Mouse (Mus musculus) CH12.LX (cell line): ENCODE measurements around the gene Itga9. TPM values are rescaled to one million over a fixed set of nuclear protein-coding genes. Genes with fewer than 3 reads are reported as not detected.

ENCODE experiments used
- DNase-seq: peaks from one replicate; pipeline ENCODE4 v3.0.0-alpha.2; 2013; ENCODE audit errors: extremely low read depth
- H3K27ac ChIP-seq: 2 replicates; pipeline ENCODE4 v1.5.1; 2012; ENCODE audit warnings: low read depth, mild to moderate bottlenecking, control low read depth, moderate library complexity; ENCODE audit not compliant: insufficient read depth
- H3K27me3 ChIP-seq: replicated peaks from 2 replicates; pipeline ENCODE3; 2012; ENCODE audit warnings: inconsistent platforms
- H3K36me3 ChIP-seq, 2 experiments: replicated peaks in 1 of 2; 2 replicates each; pipeline versions ENCODE3 to v1.6.1; 2012; ENCODE audit warnings: inconsistent platforms in 1 of 2, low read length in 1 of 2, mild to moderate bottlenecking in 1 of 2, mixed read lengths in 1 of 2, moderate library complexity in 1 of 2; ENCODE audit not compliant: control insufficient read depth in 1 of 2, insufficient read depth in 1 of 2
- H3K4me1 ChIP-seq, 2 experiments: 2 replicates each; pipeline ENCODE4 v1.6.1; 2012; ENCODE audit warnings: inconsistent platforms in 1 of 2, moderate library complexity in 1 of 2; ENCODE audit not compliant: insufficient read depth in 2 of 2, control insufficient read depth in 1 of 2
- H3K4me2 ChIP-seq: 2 replicates; pipeline ENCODE4 v1.6.1; 2012; ENCODE audit warnings: low read depth, mild to moderate bottlenecking, control low read depth; ENCODE audit not compliant: poor library complexity, insufficient read depth, severe bottlenecking
- H3K4me3 ChIP-seq, 3 experiments: fragments of 150-350 bp in 1 of 3; sonication (generic) in 1 of 3; replicated peaks in 1 of 3; 2 replicates each; pipeline versions ENCODE3 to v1.5.1; 2011 to 2012; ENCODE audit warnings: low read depth in 2 of 3, low read length in 2 of 3, mild to moderate bottlenecking in 2 of 3, moderate library complexity in 2 of 3, control low read depth in 1 of 3, improper control_type of control experiment in 1 of 3, inconsistent platforms in 1 of 3, mixed read lengths in 1 of 3; ENCODE audit not compliant: poor library complexity in 1 of 3
- H3K79me2 ChIP-seq: replicated peaks from 2 replicates; pipeline ENCODE4 v1.6.1; 2012; ENCODE audit warnings: mild to moderate bottlenecking, moderate library complexity; ENCODE audit not compliant: control insufficient read depth, poor library complexity, insufficient read depth, severe bottlenecking; ENCODE audit errors: extremely low read depth
- H3K9ac ChIP-seq: 2 replicates; pipeline ENCODE4 v1.6.1; 2012; ENCODE audit warnings: low read depth, mild to moderate bottlenecking, control low read depth, moderate library complexity; ENCODE audit not compliant: insufficient read depth
- H3K9me3 ChIP-seq: replicated peaks from 2 replicates; pipeline ENCODE3; 2012; ENCODE audit warnings: low read length, inconsistent platforms, mixed read lengths
- CTCF ChIP-seq, 2 experiments: IDR thresholded peaks in 1 of 2; conservative IDR thresholded peaks in 1 of 2; 2 replicates each; pipeline ENCODE4 v1.5.1; 2011 to 2012; ENCODE audit warnings: low read depth in 2 of 2, low read length in 2 of 2, improper control_type of control experiment in 1 of 2, inconsistent platforms in 1 of 2, mild to moderate bottlenecking in 1 of 2, moderate library complexity in 1 of 2
- ETS1 ChIP-seq: conservative IDR thresholded peaks from 2 replicates; pipeline ENCODE4 v1.6.1; 2012; ENCODE audit warnings: low read depth, mild to moderate bottlenecking, inconsistent platforms, low read length, improper control_type of control experiment, moderate library complexity
- HCFC1 ChIP-seq: IDR thresholded peaks from 2 replicates; pipeline ENCODE4 v1.6.1; 2012; ENCODE audit warnings: low read depth, mild to moderate bottlenecking, inconsistent platforms, low read length, improper control_type of control experiment
- IRF4 ChIP-seq: IDR thresholded peaks from 2 replicates; pipeline ENCODE4 v1.6.1; 2014; ENCODE audit warnings: low read depth, mild to moderate bottlenecking, inconsistent platforms, low read length, improper control_type of control experiment
- JUN ChIP-seq: IDR thresholded peaks from 2 replicates; pipeline ENCODE4 v1.6.1; 2011; ENCODE audit warnings: low read depth, mild to moderate bottlenecking, low read length, improper control_type of control experiment, moderate library complexity; ENCODE audit not compliant: insufficient read depth
- MAFK ChIP-seq: IDR thresholded peaks from 2 replicates; pipeline ENCODE4 v1.6.1; 2011; ENCODE audit warnings: low read length, improper control_type of control experiment; ENCODE audit not compliant: insufficient replicate concordance
- NELFE ChIP-seq: IDR thresholded peaks from 2 replicates; pipeline ENCODE4 v1.6.1; 2011; ENCODE audit warnings: low read depth, low read length, improper control_type of control experiment
- NRF1 ChIP-seq: IDR thresholded peaks from 2 replicates; pipeline ENCODE4 v1.6.1; 2014; ENCODE audit warnings: low read depth, mild to moderate bottlenecking, inconsistent platforms, low read length, improper control_type of control experiment, moderate library complexity
- PAX5 ChIP-seq: IDR thresholded peaks from 2 replicates; pipeline ENCODE4 v1.6.1; 2012; ENCODE audit warnings: low read length, inconsistent platforms, mixed read lengths
- RAD21 ChIP-seq: IDR thresholded peaks from 2 replicates; pipeline ENCODE4 v1.6.1; 2011; ENCODE audit warnings: low read depth, mild to moderate bottlenecking, low read length, improper control_type of control experiment, moderate library complexity
- RCOR1 ChIP-seq: conservative IDR thresholded peaks from 2 replicates; pipeline ENCODE4 v1.6.1; 2012; ENCODE audit warnings: low read depth, mild to moderate bottlenecking, inconsistent platforms, low read length, improper control_type of control experiment
- SMC3 ChIP-seq: IDR thresholded peaks from 2 replicates; pipeline ENCODE4 v1.6.1; 2011; ENCODE audit warnings: low read depth, low read length, improper control_type of control experiment
- TBP ChIP-seq: conservative IDR thresholded peaks from 2 replicates; pipeline ENCODE4 v1.6.1; 2011; ENCODE audit warnings: low read depth, low read length, improper control_type of control experiment
- UBTF ChIP-seq: IDR thresholded peaks from 2 replicates; pipeline ENCODE4 v1.6.1; 2012; ENCODE audit warnings: low read depth, mild to moderate bottlenecking, inconsistent platforms, low read length, improper control_type of control experiment, moderate library complexity
- ZKSCAN1 ChIP-seq: IDR thresholded peaks from 2 replicates; pipeline ENCODE4 v1.6.1; 2012; ENCODE audit warnings: low read depth, inconsistent platforms, low read length, improper control_type of control experiment, borderline replicate concordance
- dilution Hi-C: fragments of 300-500 bp; cut with MboI; formaldehyde crosslinking; loops from 2 replicates; pipeline ENCODE4 v1.14.3; 2020; ENCODE audit warnings: low sequenced_read_pairs; ENCODE audit not compliant: extremely low pct_unique_long_range_greater_than_20kb, extremely low pct_ligation_motif_present
- in situ Hi-C: fragments of 300-500 bp; cut with MboI; formaldehyde crosslinking; loops from 3 replicates; pipeline ENCODE4 v1.14.3; 2019; ENCODE audit warnings: low sequenced_read_pairs, low pct_ligation_motif_present, low pct_unique_long_range_greater_than_20kb, mixed read lengths
- polyA plus RNA-seq: library from polyadenylated mRNA; unstranded; fragments of >175 nt; gene quantifications from 2 replicates; pipeline ENCODE4 v1.2.1, GENCODE M21; 2012; ENCODE audit warnings: low read depth; ENCODE audit not compliant: insufficient read length
- total RNA-seq, 2 experiments: library from RNA; depleted of rRNA; stranded (reverse); fragments of 300-350 nt in 1 of 2; fragments of >200 nt in 1 of 2; gene quantifications; 2 replicates each; pipeline ENCODE4 v1.2.3; 2012 to 2014

Itga9 gene
- total and polyA plus RNA-seq, 3 experiments: 0.19 TPM; not detected in 2

DNA sequence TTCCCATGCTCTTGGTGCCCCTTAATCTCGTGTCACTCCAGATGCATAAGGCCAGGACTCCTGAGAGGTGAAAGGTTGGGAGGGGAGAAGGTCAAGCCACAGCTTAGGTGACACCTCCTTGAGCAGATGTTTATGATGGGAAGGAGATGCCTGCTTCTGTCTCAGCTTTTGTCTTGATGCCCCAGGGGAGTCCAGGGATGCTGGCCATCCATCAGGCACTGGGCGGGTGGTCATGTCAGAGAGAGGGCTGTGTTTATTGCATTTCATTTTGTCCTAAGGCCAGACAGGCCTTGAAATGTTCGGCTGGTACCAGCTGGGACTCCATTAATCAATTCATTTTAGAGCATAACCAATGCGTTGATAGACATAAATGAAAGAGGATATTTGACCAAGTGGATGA, 81.8 kb downstream of the Itga9 start:
- no peak overlapping the region for H3K27ac ChIP-seq
- H3K27me3 ChIP-seq: peaks cover 16% of the 10 kb centered on the region
- dilution Hi-C loops (no loop called here), in situ Hi-C loops (no loop called here)
- H3K4me3 ChIP-seq: no peak overlapping the region
- H3K36me3 ChIP-seq: no peaks in the 10 kb centered on the region
- TF ChIP-seq NRF1 (no peak), RAD21 (no peak), IRF4 (no peak), ZKSCAN1 (no peak), ETS1 (no peak), MAFK (no peak), JUN (no peak), UBTF (no peak), RCOR1 (no peak), PAX5 (no peak), SMC3 (no peak), HCFC1 (no peak)
- no peak overlapping the region for H3K9ac ChIP-seq
- no peaks in the 10 kb centered on the region for H3K4me1 ChIP-seq
- no peak overlapping the region for H3K4me2 ChIP-seq
- no peak for DNase-seq
- H3K9me3 ChIP-seq: peaks cover 3% of the 10 kb centered on the region
- no peaks in the 10 kb centered on the region for H3K79me2 ChIP-seq

DNA sequence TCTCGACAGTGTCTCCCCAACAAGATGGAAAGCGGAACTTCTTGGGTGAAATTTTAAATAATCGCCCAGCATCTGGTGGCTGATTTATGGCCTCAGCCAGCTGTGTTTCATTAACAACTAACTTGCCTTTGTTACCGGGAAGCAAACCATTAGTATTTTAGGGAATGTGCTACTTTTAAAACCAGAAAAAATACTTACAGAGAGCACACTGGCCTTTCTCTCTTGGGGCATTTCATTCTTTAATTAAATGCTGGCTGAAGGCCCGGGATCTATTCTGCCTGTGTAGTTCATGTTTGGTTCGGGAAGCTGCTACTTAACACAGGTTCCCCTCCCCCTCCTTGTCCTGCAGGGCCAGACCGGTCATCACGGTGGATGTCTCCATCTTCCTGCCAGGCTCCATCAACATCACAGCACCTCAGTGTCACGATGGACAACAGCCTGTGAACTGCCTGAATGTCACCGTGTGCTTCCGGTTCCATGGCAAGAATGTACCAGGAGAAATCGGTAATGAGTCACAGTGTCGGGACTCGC, 82.5 kb downstream of the Itga9 start:
- H3K4me2 ChIP-seq: no peak overlapping the region
- H3K4me1 ChIP-seq: no peaks in the 10 kb centered on the region
- no peaks in the 10 kb centered on the region for H3K36me3 ChIP-seq
- dilution Hi-C loops: no loop called here
- H3K9ac ChIP-seq: no peak overlapping the region
- no peak overlapping the region for H3K4me3 ChIP-seq
- peaks cover 3% of the 10 kb centered on the region for H3K9me3 ChIP-seq
- H3K27me3 ChIP-seq: peaks cover 16% of the 10 kb centered on the region
- H3K79me2 ChIP-seq: no peaks in the 10 kb centered on the region
- no peak for TF ChIP-seq HCFC1
- TF ChIP-seq CTCF (conservative IDR thresholded peaks at IDR 0.05 in 1 of 2, IDR thresholded peaks at IDR 0.05 in 1 of 2; ENCODE audit: low read depth in 2 of 2, low read length in 2 of 2): no peak
- TF ChIP-seq TBP: no peak
- no peak for TF ChIP-seq IRF4
- TF ChIP-seq NELFE: no peak
- no peak for TF ChIP-seq RAD21
- no peak overlapping the region for H3K27ac ChIP-seq
- DNase-seq: no peak
- in situ Hi-C loops: no loop called here
